Mouse (Mus musculus) right cerebral cortex, postnatal 25 days (tissue): ENCODE measurements around the gene Aspg.
A peak's percentile ranks its signal among the peaks of the same experiment; 100 is the strongest.

Experiments used
- DNase-seq: peaks from one replicate; pipeline ENCODE4 v3.0.0; 2022

The Aspg gene

GRCm38 (mm10) chr12:112106541-112106971, at the start of gene Aspg:
Gene Aspg (plus strand): TSS chr12:112106679.
- DNase-seq: no peak

- peak; percentile 64 for DNase-seq
These were observed 28.8 kb upstream of the Aspg start for GRCm38 (mm10) chr12:112077651-112078050.

- no peak for DNase-seq
These were observed 26.6 kb upstream of the Aspg start for GRCm38 (mm10) chr12:112079911-112080310.

GRCm38 (mm10) chr12:112080911-112081310, 25.6 kb upstream of the Aspg start:
- no peak for DNase-seq

GRCm38 (mm10) chr12:112082241-112082640, 24.2 kb upstream of the Aspg start:
- DNase-seq: no peak

- DNase-seq: no peak
These were observed 20.2 kb upstream of the Aspg start for GRCm38 (mm10) chr12:112086250-112086649.

- no peak for DNase-seq
These were observed 19.8 kb upstream of the Aspg start for GRCm38 (mm10) chr12:112086726-112087125.

GRCm38 (mm10) chr12:112088609-112089324, 17.7 kb upstream of the Aspg start:
- DNase-seq: no peak

GRCm38 (mm10) chr12:112091054-112091453, 15.4 kb upstream of the Aspg start:
- peak; percentile 74 for DNase-seq

GRCm38 (mm10) chr12:112094261-112094880, 12.1 kb upstream of the Aspg start:
- no peak for DNase-seq

GRCm38 (mm10) chr12:112096051-112096732, 10.3 kb upstream of the Aspg start:
- DNase-seq: no peak

- no peak for DNase-seq
These were observed 9.8 kb upstream of the Aspg start for GRCm38 (mm10) chr12:112096733-112097117.

GRCm38 (mm10) chr12:112100106-112100505, 6.4 kb upstream of the Aspg start:
- DNase-seq: no peak

GRCm38 (mm10) chr12:112101045-112101444, 5.4 kb upstream of the Aspg start:
- no peak for DNase-seq

GRCm38 (mm10) chr12:112103179-112103578, 3.3 kb upstream of the Aspg start:
- no peak for DNase-seq

- no peak for DNase-seq
These were observed 1.6 kb upstream of the Aspg start for GRCm38 (mm10) chr12:112104890-112105289.

GRCm38 (mm10) chr12:112107685-112108084, 1.2 kb downstream of the Aspg start:
- DNase-seq: no peak

- no peak for DNase-seq
These were observed 2.4 kb downstream of the Aspg start for GRCm38 (mm10) chr12:112108696-112109445.

- DNase-seq: no peak
These were observed 3.2 kb downstream of the Aspg start for GRCm38 (mm10) chr12:112109701-112110100.

GRCm38 (mm10) chr12:112111323-112111722, 4.8 kb downstream of the Aspg start:
- no peak for DNase-seq

GRCm38 (mm10) chr12:112112235-112112634, 5.8 kb downstream of the Aspg start:
- DNase-seq: no peak

- DNase-seq: no peak
These were observed 6.4 kb downstream of the Aspg start for GRCm38 (mm10) chr12:112112686-112113396.

- peak; percentile 67 for DNase-seq
These were observed 7.2 kb downstream of the Aspg start for GRCm38 (mm10) chr12:112113710-112114109.
